18 mouse cellular contexts compared by ENCODE assay signal in the genomic region with DNA sequence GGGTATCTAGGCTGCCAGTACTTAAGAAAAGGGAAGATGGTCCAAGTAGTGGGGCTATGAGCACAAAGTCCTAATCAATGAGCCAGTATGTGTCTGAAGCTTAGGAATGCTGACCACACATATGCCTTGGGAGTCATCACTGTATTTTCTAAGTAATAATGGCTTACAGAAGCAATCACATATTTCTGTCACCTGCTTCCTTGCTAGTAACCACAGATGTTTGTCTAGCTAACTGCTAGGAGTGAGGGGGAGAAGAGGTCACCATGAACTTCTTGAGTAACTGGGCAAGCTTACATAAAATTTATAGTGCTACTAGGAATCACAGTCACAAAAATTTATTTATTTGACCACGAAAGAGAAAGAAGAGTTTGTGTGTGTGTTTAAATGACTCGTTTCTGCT.
"Had no signal": no experiment of that assay in that cellular context is flagged by ENCODE, and none has a peak within 500 bp of the region (broad histone marks: within the 10 kb centered on the region; RNA-seq: fewer than 3 reads in every experiment).

No protein-coding gene starts in this region.

- ATAC-seq: intestine, embryonic 16.5 days; midbrain, embryonic 13.5 days; midbrain, embryonic 16.5 days had no signal

- DNase-seq: kidney, adult 18-20 months; kidney, adult 9 months; kidney, postnatal 25 days; layer of hippocampus, postnatal 36 days; liver, embryonic 13.5 days; lung, adult 2 months; lung, postnatal 14 days; lung, postnatal 4 days; right cerebral cortex, postnatal 25 days; spleen, adult 18-20 months; thymus, postnatal 36 days had no signal

- H3K27me3 ChIP-seq: liver, embryonic 13.5 days; midbrain, embryonic 13.5 days; neural tube, embryonic 12.5 days; neural tube, embryonic 15.5 days; stomach, embryonic 15.5 days had no signal

- H3K4me2 ChIP-seq: liver, embryonic 13.5 days; midbrain, embryonic 13.5 days; neural tube, embryonic 12.5 days; neural tube, embryonic 15.5 days; stomach, embryonic 15.5 days had no signal

- H3K36me3 ChIP-seq: liver, embryonic 13.5 days; midbrain, embryonic 13.5 days; neural tube, embryonic 12.5 days; neural tube, embryonic 15.5 days; stomach, embryonic 15.5 days had no signal

- H3K4me1 ChIP-seq: midbrain, embryonic 13.5 days; neural tube, embryonic 15.5 days had no signal

- H3K9ac ChIP-seq: liver, embryonic 13.5 days; midbrain, embryonic 13.5 days; neural tube, embryonic 12.5 days; neural tube, embryonic 15.5 days; stomach, embryonic 15.5 days had no signal

- H3K27ac ChIP-seq: left cerebral cortex, adult 2 months; liver, embryonic 13.5 days; midbrain, embryonic 13.5 days; neural tube, embryonic 12.5 days; neural tube, embryonic 15.5 days; stomach, embryonic 15.5 days had no signal

- H3K9me3 ChIP-seq: liver, embryonic 13.5 days; midbrain, embryonic 13.5 days; neural tube, embryonic 12.5 days; neural tube, embryonic 15.5 days; stomach, embryonic 15.5 days had no signal

- H3K4me3 ChIP-seq: left cerebral cortex, adult 2 months; liver, embryonic 13.5 days; midbrain, embryonic 13.5 days; neural tube, embryonic 12.5 days; neural tube, embryonic 15.5 days; stomach, embryonic 15.5 days had no signal
